Mouse (Mus musculus) layer of hippocampus, adult 2 months (tissue): ENCODE results near the gene Nrxn2. TPM values are rescaled to one million over a fixed set of nuclear protein-coding genes. Genes with fewer than 3 reads are reported as not detected.

Experiments used
- DNase-seq, 2 experiments: peaks; one replicate each; pipeline ENCODE4 v3.0.0; 2022; ENCODE audit warnings: low spot score in 2 of 2
- H3K27ac ChIP-seq: fragments of 200-600 bp; 2 replicates; pipeline ENCODE4 v1.8.1; 2022
- H3K4me3 ChIP-seq: fragments of 200-600 bp; 2 replicates; pipeline ENCODE4 v1.8.1; 2022; ENCODE audit warnings: mild to moderate bottlenecking
- CTCF ChIP-seq: fragments of 200-600 bp; conservative IDR thresholded peaks from 2 replicates; pipeline ENCODE4 v1.8.1; 2022; ENCODE audit warnings: antibody characterized with exemption, mild to moderate bottlenecking, moderate library complexity
- total RNA-seq, 2 experiments: library from RNA; stranded (reverse); gene quantifications; 2 replicates each; pipeline ENCODE4 v1.2.3; 2021

The Nrxn2 gene
- total RNA-seq, 2 experiments from 2014 or later = 405 to 437 TPM

DNA sequence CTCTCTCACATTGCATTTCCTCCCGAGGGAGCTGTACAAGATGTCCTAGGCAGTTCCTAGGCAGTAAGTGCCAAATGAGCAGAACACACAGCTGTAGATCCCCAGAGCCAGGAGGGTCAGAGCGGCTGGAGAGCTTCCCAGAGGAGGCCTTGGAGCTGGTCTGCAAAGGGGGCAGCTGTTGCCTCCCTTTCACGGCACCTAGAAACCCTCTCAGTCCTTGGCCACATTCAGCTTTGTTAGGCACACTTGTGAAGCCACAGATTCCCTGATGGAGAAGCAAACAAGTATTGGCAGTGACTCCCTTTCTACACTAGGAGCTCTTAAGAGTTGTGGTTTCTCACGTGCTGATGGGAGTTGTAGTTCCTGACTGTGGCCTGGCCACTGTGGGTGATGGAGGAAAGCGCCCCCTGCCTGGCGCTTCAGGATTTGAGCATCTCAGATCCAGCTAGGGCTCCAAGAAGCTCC lies 33.5 kb downstream of the Nrxn2 start:
- H3K4me3 ChIP-seq = no peak overlapping the region
- peak; percentile 84 to 87 for DNase-seq
- peak overlapping the region; percentile 86 for H3K27ac ChIP-seq
- peak; percentile 89 for TF ChIP-seq CTCF

DNA sequence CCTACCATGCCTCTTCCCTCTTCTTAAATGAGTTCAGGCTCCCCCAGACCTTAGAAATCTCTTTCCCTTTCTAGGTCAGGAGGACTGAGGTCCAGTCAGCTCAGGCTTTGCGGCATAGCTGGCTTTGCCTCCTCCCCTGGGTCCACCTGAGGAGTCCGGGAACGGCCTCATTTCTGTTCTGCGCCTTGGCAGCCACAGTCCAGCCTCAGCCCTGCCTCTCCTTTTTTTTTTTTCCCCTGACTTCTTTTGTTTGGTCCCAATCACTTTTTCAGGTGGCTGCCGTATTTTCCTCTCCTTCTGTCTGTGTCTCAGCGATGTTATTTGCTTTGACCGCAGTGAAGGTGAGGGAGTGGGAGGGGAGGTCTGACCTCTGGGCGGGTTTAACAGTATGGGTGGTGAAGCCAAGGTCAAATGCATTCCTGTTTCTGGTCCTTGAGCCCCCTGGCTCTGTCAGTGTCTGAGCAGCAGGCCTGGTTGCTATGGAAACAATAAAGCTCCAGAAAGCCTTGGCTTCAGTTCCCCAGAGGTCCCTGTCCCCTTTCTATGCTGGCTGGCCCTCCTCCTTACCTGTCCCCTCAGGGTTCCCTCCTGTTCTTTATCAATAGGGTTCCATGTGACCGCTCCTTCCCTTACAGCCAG lies 34.3 kb downstream of the Nrxn2 start:
- no peak for DNase-seq
- TF ChIP-seq CTCF = no peak
- H3K4me3 ChIP-seq = no peak overlapping the region
- H3K27ac ChIP-seq = peak overlapping the region; percentile 86

DNA sequence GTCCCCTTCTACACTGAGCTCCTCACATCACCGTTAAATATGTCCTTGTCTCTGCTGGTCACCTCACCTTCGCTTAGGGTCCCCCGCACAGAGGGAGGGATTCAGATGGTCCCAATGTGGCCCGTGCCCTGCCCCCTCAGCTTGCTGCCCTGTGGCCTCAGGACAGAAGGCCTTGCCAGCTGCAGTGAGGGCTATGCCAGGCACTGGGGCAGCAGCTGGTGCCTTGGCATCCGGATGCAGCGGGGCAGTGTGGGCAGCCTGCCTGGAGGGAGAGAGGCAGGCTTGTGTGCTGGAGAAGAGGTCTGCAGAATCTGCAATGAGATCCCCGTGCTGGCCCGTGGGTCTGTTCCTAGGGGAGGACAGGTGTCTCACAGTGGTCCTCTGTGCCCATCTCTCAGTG lies 34.8 kb downstream of the Nrxn2 start:
- TF ChIP-seq CTCF = no peak
- peak; percentile 69 to 82 for DNase-seq
- Histone ChIP-seq H3K4me3 (no peak overlapping the region), H3K27ac (peak overlapping the region; percentile 86)

DNA sequence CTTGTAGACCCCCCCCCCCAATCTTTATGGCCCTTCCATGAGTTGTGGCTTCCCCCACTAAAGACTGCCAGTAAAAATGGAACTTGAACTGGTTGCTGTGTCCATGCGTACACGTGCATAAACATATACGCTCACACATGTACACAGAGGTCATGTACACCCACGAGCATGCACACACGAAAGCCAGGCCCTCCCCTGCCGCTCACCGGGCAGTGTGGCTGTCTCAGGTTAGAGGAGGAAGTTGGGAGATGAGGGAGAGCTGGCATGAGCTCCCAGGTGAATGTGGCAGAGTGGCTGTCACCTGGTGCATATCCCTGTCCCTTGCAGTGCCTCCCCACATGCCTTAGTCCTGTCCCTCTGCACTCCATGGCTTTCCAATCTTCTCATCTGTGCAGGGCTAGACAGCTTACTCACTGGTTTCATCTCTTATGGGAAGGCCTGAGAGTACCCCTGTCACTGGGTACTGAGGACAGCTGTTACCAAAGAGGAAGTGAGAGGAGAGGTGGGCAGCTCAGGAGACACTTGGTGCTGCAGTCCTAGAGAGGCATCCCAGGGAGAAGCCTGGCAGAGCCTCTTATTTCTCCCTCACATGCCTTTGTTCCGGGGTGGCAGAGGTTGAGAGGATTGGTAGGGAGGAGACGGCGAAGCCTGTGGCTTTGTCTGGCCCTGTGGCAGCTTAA lies 35.6 kb downstream of the Nrxn2 start:
- no peak for DNase-seq
- H3K27ac ChIP-seq = peak overlapping the region; percentile 86
- no peak overlapping the region for H3K4me3 ChIP-seq
- no peak for TF ChIP-seq CTCF

DNA sequence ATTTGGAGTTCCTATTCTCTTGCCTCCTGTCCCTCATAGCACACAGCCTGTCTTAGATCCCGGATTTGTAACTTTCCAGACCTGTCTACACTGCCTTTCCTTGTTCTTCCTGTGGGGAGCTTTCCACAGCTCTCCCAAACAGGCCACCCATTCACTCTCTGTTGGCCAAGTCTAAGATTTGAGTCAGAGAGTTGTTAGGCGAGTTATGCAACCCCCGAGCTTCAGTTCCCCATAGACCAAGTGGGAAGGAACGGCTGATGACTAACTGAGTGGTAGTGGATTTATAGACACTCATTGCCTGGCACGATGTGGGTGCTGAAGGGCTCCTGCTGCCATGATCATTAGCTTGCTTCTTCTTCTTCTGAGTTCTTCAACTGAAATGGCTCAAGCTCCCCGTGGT lies 41.0 kb downstream of the Nrxn2 start:
- Histone ChIP-seq H3K27ac (no peak overlapping the region), H3K4me3 (no peak overlapping the region)
- TF ChIP-seq CTCF = no peak
- peak in 1 of 2 experiments; percentile 29 for DNase-seq

DNA sequence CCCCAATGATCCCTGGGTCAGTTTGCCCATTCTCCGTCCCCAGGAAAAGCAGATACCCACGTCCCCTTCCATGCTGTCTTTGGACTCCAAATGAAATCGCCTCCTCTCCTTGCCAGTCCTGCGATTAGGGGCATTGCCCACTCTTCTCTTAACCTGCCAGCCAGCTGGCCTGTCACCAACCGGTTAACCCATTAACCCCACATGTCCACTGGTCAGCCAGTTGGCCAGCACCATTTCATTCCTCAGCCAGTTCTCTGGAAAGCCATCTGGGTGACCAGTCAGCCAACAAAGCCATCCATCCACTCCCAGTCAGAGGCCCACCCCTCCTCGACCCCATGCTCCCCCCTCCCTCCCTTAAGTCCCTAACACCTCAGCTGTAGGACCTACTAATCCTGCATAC lies 44.3 kb downstream of the Nrxn2 start:
- Histone ChIP-seq H3K27ac (no peak overlapping the region), H3K4me3 (no peak overlapping the region)
- DNase-seq = no peak
- no peak for TF ChIP-seq CTCF

DNA sequence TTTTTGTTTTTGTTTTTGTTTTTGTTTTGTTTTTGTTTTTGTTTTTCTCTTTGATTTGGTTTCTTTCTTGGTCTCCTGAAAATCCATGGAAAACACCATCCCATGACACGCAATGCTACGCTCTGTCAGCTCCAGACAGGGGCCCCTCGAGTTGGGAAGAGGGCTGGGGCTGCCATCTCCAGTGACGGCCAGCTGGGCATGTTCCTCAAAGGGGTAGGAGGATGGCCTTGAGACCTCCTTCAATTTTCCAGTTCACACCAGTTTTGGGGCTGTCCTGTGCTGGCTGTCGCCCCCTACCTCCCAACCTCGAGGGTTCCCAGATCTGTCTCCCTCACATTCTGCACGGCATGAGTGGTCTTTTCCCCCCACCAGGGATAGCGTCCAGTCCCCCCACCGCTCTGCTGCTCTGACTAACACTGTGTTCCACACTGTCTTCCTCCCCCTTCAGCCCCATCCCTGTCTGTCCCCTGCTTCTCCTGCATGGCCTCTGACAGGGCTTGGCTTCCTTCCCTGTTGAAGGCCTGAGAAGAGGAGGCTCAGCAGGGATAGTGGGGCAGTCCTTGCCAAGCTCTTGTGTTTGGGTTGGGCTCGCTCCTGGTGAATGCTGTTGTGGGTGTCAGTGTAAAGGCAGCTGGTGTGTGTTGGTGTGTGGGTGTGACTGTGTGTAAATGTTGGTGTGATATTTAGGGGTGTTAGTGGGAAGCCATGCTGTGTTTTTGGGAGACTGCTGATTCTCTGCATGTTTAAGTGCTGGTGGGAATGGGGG lies 46.0 kb downstream of the Nrxn2 start:
- DNase-seq = peak; percentile 61 to 72

DNA sequence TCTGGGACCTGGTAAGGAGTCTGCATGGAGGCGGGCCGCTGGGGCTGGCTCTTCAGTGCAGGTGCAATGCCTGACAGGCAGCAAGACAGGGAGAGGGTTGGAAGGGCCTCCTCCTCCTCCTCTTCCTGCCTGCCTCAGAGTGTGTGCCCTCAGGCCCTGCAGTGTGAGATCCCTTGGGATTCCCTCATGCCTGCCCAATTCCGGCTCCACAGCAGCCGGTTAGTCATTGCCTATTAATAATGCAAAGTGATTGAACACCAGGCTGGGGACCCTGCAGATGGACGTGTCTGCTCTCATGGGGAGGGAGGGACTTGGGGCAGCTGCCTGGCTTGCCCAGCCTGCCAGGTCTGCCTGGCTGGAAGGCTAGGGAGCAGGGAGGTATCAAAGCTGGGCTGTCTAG lies 46.6 kb downstream of the Nrxn2 start:
- Histone ChIP-seq H3K4me3 (no peak overlapping the region), H3K27ac (peak overlapping the region; percentile 62; the same call in 1 of the 2 replicates)
- TF ChIP-seq CTCF = no peak
- DNase-seq = no peak

More for the DNA sequence above, 46.0 kb downstream of the Nrxn2 start:
- no peak overlapping the region for H3K4me3 ChIP-seq
- H3K27ac ChIP-seq = peak overlapping the region; percentile 62; the same call in 1 of the 2 replicates
- TF ChIP-seq CTCF = peak; percentile 39

DNA sequence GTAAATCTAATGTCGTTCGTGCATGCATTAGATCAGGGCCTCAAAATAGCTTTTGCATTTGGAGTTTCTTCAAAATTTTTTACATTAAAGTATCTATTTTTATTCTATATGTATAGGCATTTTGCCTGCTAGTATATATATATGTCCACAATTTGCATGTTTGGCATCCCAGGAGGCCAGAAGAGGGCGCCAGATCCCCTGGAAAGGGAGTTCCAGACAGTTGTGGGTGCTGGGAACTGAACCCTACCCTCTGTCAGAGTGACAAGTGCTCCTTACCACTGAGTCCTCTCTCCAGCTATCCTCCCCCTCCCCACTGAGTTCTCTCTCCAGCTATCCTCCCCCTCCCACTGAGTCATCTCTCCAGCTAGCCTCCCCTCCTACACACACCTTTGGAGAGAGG lies 48.4 kb downstream of the Nrxn2 start:
- Histone ChIP-seq H3K4me3 (no peak overlapping the region), H3K27ac (no peak overlapping the region)
- no peak for DNase-seq
- TF ChIP-seq CTCF = peak; percentile 35

DNA sequence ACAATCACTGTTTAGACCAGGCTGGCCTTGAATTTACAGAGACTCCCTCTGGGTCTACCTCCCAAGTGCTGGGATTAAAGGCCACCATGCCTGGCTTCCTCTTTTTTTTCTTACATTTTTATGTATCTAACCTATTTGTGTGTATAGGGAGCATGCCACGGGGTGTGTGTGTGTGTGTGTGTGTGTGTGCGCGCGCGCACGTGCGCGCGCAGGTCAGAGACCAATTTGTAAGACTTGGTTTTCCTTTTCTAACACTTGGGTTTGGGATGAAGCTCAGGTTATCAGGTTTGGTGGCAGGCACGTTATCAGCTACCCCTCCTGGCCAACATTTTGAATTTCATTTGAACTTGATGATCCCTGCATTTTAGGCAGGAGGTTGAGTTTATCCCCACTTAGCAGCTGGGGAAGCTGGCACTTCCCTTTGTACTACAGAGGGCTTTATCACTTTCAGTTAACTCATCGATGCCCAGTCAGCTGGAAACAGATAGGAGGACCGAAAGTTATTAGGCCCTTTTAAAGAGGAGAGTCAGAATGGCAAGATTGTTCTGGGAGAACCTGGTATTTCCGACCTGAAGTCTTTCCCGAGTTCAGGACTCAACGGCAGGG lies 48.9 kb downstream of the Nrxn2 start:
- TF ChIP-seq CTCF = no peak
- DNase-seq = no peak
- no peak overlapping the region for H3K27ac ChIP-seq
- no peak overlapping the region for H3K4me3 ChIP-seq

DNA sequence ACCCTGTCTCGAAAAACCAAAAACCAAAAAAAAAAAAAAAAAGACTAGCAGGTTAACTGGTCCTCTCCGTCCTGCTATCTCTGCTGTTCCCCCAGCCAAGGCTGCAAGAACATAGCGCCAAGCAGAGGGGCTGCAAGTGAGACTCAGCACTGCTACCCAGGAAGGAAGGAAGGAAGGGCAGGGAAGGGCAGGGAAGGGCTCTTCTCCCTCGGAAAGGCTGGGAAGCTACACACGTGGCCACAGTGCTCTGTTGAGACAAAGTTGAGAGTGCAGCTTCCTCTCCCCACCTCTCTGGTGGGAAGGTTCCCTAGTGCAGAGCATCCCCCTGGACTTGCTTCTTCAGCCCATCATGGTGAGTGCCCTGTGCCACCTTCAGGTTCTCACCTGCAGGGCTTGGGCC lies 53.1 kb downstream of the Nrxn2 start:
- no peak for TF ChIP-seq CTCF
- H3K27ac ChIP-seq = no peak overlapping the region
- DNase-seq = no peak
- no peak overlapping the region for H3K4me3 ChIP-seq

DNA sequence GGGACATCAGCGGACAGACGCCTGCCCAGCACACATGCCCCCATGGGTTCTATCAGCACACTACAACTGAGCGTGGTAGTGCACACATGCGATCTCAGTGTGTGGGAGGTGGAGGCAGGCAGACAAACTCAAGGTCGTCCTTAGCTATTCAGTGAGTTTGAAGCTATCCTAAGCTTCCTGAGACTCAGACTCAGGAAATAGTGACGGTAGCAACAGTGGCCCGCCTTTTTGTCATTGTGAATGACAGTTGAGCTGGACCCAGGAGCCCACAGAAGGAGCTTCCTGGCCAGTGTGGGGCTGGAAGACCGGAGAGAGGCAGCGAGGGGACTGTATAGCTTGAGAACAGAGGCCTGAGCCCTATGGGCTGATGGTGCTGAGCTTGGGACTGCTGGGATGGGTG lies 54.3 kb downstream of the Nrxn2 start:
- no peak overlapping the region for H3K4me3 ChIP-seq
- no peak overlapping the region for H3K27ac ChIP-seq
- no peak for TF ChIP-seq CTCF
- no peak for DNase-seq

DNA sequence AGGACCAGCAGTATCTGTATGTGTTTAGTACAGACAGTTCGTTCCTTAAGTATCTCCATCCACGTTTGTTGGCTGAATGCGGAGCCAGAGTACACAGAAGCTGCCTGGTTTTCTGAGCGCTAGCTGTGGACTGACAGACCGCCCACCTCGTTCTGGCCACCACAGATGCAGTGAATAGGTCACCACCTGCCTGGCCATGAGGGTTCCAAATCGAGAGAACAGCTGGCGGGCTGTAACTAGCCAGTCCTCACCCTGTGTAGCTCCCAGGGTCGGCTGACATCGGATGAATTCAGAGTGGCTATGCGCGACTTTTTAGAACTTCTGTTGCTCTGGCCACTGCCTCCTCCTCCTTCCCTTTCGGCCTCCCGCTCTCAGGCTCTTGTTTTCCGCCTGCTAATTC lies 56.2 kb downstream of the Nrxn2 start:
- Histone ChIP-seq H3K27ac (peak overlapping the region; percentile 61; the same call in 1 of the 2 replicates), H3K4me3 (no peak overlapping the region)
- DNase-seq = no peak
- TF ChIP-seq CTCF = no peak
